Mouse (Mus musculus) ES-Bruce4 (cell line): ENCODE data around the gene BC004004. TPM values are rescaled to one million over a fixed set of nuclear protein-coding genes. Genes with fewer than 3 reads are reported as not detected.
"Not testable (repeated sequence)": the region's sequence is repeated elsewhere in the genome, so short reads cannot be mapped to it uniquely, and the experiment has no call there.

Experiments used
- H3K27ac ChIP-seq: 2 replicates; pipeline ENCODE4 v1.5.1; 2012; ENCODE audit warnings: low read length, inconsistent platforms; ENCODE audit not compliant: insufficient read depth
- H3K27me3 ChIP-seq: 2 replicates; pipeline ENCODE4 v1.6.1; 2012; ENCODE audit warnings: mild to moderate bottlenecking, low read length, inconsistent platforms; ENCODE audit not compliant: control insufficient read depth, poor library complexity, insufficient read depth, severe bottlenecking
- H3K36me3 ChIP-seq: 2 replicates; pipeline ENCODE4 v1.6.1; 2012; ENCODE audit warnings: inconsistent platforms, mild to moderate bottlenecking, low read length, moderate library complexity; ENCODE audit not compliant: control insufficient read depth, poor library complexity, insufficient read depth, severe bottlenecking
- H3K4me1 ChIP-seq: one replicate; pipeline ENCODE4 v1.8.1; 2011; ENCODE audit warnings: low read length; ENCODE audit not compliant: control insufficient read depth, insufficient read depth
- H3K4me3 ChIP-seq: 2 replicates; pipeline ENCODE4 v1.5.1; 2011; ENCODE audit warnings: low read depth, mild to moderate bottlenecking, low read length
- H3K9ac ChIP-seq: 2 replicates; pipeline ENCODE4 v1.6.1; 2012; ENCODE audit warnings: low read depth, mild to moderate bottlenecking, inconsistent platforms; ENCODE audit not compliant: poor library complexity, severe bottlenecking
- H3K9me3 ChIP-seq: replicated peaks from 2 replicates; pipeline ENCODE4 v1.6.1; 2012; ENCODE audit warnings: mild to moderate bottlenecking, low read length, inconsistent platforms; ENCODE audit not compliant: control insufficient read depth, poor library complexity, insufficient read depth, severe bottlenecking
- CTCF ChIP-seq: IDR thresholded peaks from one replicate; pipeline ENCODE4 v1.8.1; 2011; ENCODE audit warnings: low read depth, low read length
- EP300 ChIP-seq: IDR thresholded peaks from 2 replicates; pipeline ENCODE4 v1.6.1; 2011; ENCODE audit warnings: low read depth, low read length; ENCODE audit not compliant: insufficient read depth
- POLR2A ChIP-seq: IDR thresholded peaks from one replicate; pipeline ENCODE4 v1.8.1; 2011; ENCODE audit warnings: low read length; ENCODE audit not compliant: insufficient read depth
- polyA plus RNA-seq: library from polyadenylated mRNA; stranded (reverse); fragments of >200 nt; gene quantifications from 2 replicates; pipeline ENCODE4 v1.2.4, GENCODE M21; 2011; ENCODE audit warnings: low read depth; ENCODE audit not compliant: missing spikeins, insufficient read depth, insufficient read length

Gene BC004004
- polyA plus RNA-seq, 1 experiment, result 54.0 TPM

GRCm38 (mm10) chr17:29311602-29312001 is 43.0 kb downstream of the BC004004 start:
- H3K36me3 ChIP-seq, result no peaks in the 10 kb centered on the region
- H3K4me3 ChIP-seq, result no peak overlapping the region
- H3K9ac ChIP-seq, result no peak overlapping the region
- no peaks in the 10 kb centered on the region for H3K27me3 ChIP-seq
- H3K4me1 ChIP-seq, result no peaks in the 10 kb centered on the region
- H3K27ac ChIP-seq, result no peak overlapping the region
- H3K9me3 ChIP-seq, result no peaks in the 10 kb centered on the region
- TF ChIP-seq CTCF, result no peak
- no peak for TF ChIP-seq EP300
- no peak for TF ChIP-seq POLR2A

GRCm38 (mm10) chr17:29312082-29312481 is 43.5 kb downstream of the BC004004 start:
- TF ChIP-seq POLR2A (no peak), EP300 (no peak), CTCF (no peak)
- Histone ChIP-seq H3K36me3 (no peaks in the 10 kb centered on the region), H3K27me3 (no peaks in the 10 kb centered on the region), H3K9me3 (no peaks in the 10 kb centered on the region), H3K27ac (no peak overlapping the region), H3K4me1 (no peaks in the 10 kb centered on the region), H3K9ac (no peak overlapping the region), H3K4me3 (no peak overlapping the region)

GRCm38 (mm10) chr17:29313300-29313699 is 44.7 kb downstream of the BC004004 start:
- H3K4me1 ChIP-seq, result no peaks in the 10 kb centered on the region
- H3K9ac ChIP-seq, result no peak overlapping the region
- H3K9me3 ChIP-seq, result no peaks in the 10 kb centered on the region
- no peak overlapping the region for H3K4me3 ChIP-seq
- no peak overlapping the region for H3K27ac ChIP-seq
- H3K36me3 ChIP-seq, result no peaks in the 10 kb centered on the region
- TF ChIP-seq EP300, result no peak
- no peak for TF ChIP-seq POLR2A
- TF ChIP-seq CTCF, result peak; percentile 43
- H3K27me3 ChIP-seq, result no peaks in the 10 kb centered on the region

- H3K27ac ChIP-seq, result no peak overlapping the region
Measured at GRCm38 (mm10) chr17:29315672-29316465, 47.3 kb downstream of the BC004004 start.

GRCm38 (mm10) chr17:29316891-29317290 is 48.3 kb downstream of the BC004004 start:
- H3K27ac ChIP-seq, result no peak overlapping the region
- no peaks in the 10 kb centered on the region for H3K4me1 ChIP-seq
- TF ChIP-seq EP300, result no peak

More at GRCm38 (mm10) chr17:29315672-29316465, 47.3 kb downstream of the BC004004 start:
- H3K4me1 ChIP-seq, result no peaks in the 10 kb centered on the region
- no peaks in the 10 kb centered on the region for H3K9me3 ChIP-seq
- TF ChIP-seq CTCF, result no peak
- no peak for TF ChIP-seq POLR2A
- TF ChIP-seq EP300, result no peak
- H3K9ac ChIP-seq, result no peak overlapping the region
- no peaks in the 10 kb centered on the region for H3K36me3 ChIP-seq
- H3K4me3 ChIP-seq, result no peak overlapping the region
- H3K27me3 ChIP-seq, result no peaks in the 10 kb centered on the region

GRCm38 (mm10) chr17:29317380-29317779 is 48.8 kb downstream of the BC004004 start, which contains the start of gene Pi16:
Gene Pi16 (plus strand): TSS chr17:29317680.
- H3K36me3 ChIP-seq, H3K27me3 ChIP-seq, H3K27ac ChIP-seq, H3K9me3 ChIP-seq, H3K4me3 ChIP-seq, H3K4me1 ChIP-seq, H3K9ac ChIP-seq: not testable (repeated sequence)

More at GRCm38 (mm10) chr17:29316891-29317290, 48.3 kb downstream of the BC004004 start:
- Histone ChIP-seq H3K27me3 (no peaks in the 10 kb centered on the region), H3K4me3 (no peak overlapping the region), H3K9ac (no peak overlapping the region), H3K36me3 (no peaks in the 10 kb centered on the region), H3K9me3 (no peaks in the 10 kb centered on the region)
